Mouse (Mus musculus): ENCODE measurements around the gene Prnp.

Gene Prnp

GRCm38 (mm10) chr2:131907311-131907710 is 2.4 kb upstream of the Prnp start:
- no peak for DNase-seq

- peak; percentile 46 to 60 for DNase-seq
These were observed 1.3 kb upstream of the Prnp start for GRCm38 (mm10) chr2:131908351-131908861.

DNA sequence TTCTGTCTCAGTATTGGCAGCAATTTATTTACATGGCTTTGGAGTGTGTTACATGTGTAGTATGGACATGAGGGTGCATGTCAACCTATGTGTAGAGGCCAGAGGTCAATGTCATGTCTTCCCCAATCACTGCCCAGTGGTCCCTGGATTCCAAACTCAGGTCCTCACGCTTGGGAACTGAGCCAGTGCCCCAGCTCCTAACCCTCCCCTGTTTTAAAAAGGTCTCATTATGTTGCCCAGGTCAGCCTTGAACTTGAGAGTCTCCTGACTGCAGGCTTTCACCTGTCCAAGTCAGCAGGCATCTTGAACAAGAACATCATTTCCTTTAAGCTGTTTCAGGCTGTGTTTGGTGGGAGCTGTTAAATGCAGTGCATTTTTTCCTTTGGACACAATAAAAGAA is 822 bp upstream of the Prnp start:
- DNase-seq: peak in 1 of 2 experiments; percentile 12

DNA sequence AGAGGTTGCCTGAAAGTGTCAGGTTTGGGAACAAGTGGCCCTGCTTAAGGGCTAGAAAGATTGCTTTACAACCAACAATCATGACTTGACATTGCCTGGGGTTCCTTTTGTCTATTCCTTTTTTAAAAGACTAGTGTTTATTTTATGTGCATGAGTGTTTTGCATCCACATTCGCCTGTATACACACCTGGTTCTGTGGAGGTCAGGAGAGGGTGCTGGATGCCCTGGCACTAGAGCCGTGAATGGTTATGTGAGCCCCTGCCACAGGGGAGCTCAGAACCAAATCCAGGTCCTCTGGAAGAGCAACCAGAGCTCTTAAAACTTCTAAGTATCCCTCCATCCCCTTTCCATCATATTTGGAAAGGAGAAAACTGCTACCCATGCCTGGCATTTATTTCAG is 1.1 kb downstream of the Prnp start:
- no peak for DNase-seq

DNA sequence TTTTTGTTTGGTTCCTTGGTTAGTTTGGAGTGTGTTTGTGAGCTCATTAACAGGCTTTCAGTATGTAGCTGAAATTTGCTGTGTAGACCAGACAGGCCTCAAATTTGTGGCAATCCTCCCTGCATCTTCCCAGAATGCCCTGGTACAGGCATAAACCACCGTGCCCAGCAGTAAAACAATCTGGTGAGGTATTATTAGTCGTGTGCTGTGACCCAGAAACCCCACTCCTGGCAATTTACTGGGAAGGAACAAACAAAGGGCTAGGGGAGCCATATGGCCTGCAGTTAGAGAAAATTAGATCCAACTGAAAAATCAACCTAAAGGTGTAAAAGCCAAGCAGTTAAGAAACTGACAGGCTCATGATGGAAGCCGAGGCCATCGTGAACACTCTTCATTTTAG is 1.6 kb downstream of the Prnp start:
- DNase-seq: no peak

- DNase-seq: peak in 1 of 2 experiments; percentile 41
These were observed 3.0 kb downstream of the Prnp start for GRCm38 (mm10) chr2:131912526-131913258.

DNA sequence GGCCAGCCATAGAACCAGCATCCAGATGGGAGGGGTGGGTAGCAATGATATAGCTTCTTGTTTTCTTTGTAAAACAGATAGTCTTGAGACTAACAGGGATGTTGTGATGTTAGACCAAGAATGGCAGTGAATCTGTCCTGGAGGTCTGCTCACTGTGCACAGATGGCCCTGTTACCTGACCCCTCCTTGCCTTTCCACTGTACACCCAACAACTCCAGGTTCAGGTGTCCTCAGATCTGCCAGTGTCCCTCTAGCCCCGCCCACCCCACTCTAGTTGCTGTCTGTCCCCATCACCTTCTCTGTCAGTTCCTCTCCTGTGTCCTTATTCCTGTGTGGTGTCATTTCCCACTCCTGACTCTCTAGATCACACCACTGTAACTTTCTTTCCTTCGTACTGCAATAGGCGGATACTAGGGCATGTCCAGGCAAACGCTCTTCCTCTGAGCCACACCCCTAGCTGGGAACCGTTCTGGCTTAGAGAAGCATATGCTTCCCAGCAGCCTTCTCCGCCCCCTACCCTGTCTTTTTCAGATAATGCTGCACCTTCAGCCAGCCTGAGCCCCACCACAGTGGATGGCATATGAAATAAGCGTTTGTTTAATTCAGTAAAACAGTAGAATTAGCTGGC is 22.7 kb downstream of the Prnp start:
- no peak for DNase-seq

GRCm38 (mm10) chr2:131933013-131933412 is 23.3 kb downstream of the Prnp start:
- no peak for DNase-seq

GRCm38 (mm10) chr2:131933598-131933997 is 23.9 kb downstream of the Prnp start:
- no peak for DNase-seq

DNA sequence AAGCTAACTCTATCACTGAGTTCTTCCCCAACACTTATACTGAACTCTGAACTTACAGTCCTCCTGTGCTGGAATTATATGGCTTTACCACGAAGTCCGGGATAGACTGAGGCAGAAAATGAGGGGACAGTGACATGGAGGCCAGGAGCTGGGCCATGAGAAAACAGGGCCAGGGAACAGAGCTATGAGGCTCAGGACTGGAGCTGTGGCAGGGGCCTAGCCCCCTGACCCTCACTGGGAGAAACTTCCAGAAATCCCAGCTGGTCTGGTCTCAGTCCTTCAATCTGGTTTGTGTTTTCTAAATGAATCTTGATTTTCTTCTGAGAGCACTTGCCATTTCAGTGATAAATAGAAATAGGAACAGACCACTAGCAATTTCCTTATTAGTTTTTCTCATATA is 24.5 kb downstream of the Prnp start:
- DNase-seq: no peak

DNA sequence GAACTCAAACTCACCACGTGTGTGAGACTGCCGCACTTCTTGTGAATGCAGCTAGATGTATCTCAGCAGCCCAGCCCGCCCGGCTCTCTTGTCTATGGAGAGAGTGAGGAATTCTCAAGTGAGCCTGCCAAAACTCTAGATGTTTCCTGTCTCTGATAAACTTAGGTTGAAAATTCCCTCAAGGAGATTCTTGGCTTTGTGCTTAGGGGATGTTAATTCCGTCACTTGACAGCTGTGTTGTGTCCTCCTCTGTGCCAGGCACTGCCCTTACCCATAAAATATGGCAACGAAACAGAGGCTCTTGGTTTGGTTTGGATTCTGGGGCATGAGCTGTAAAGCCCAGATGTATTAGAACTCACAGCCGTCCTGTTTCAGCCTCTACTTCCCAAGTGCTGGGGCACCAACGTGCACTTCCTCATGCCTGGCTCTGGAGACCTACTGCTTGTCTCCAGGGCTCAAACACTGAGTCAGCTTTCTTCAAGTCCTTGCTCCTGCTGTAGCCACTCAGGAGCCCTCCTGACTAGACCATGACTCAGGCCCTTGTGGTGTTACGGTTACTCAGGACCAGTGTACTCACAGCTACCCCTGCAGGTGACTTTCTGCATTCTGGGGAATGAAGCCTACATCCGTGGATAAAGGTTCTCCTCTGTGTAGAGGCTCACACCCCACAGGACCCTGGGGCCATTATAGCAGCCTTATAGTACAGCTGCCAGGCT is 25.8 kb downstream of the Prnp start:
- peak; percentile 26 to 41 for DNase-seq

DNA sequence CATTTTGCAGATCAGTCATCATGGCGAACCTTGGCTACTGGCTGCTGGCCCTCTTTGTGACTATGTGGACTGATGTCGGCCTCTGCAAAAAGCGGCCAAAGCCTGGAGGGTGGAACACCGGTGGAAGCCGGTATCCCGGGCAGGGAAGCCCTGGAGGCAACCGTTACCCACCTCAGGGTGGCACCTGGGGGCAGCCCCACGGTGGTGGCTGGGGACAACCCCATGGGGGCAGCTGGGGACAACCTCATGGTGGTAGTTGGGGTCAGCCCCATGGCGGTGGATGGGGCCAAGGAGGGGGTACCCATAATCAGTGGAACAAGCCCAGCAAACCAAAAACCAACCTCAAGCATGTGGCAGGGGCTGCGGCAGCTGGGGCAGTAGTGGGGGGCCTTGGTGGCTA is 26.7 kb downstream of the Prnp start:
- no peak for DNase-seq

DNA sequence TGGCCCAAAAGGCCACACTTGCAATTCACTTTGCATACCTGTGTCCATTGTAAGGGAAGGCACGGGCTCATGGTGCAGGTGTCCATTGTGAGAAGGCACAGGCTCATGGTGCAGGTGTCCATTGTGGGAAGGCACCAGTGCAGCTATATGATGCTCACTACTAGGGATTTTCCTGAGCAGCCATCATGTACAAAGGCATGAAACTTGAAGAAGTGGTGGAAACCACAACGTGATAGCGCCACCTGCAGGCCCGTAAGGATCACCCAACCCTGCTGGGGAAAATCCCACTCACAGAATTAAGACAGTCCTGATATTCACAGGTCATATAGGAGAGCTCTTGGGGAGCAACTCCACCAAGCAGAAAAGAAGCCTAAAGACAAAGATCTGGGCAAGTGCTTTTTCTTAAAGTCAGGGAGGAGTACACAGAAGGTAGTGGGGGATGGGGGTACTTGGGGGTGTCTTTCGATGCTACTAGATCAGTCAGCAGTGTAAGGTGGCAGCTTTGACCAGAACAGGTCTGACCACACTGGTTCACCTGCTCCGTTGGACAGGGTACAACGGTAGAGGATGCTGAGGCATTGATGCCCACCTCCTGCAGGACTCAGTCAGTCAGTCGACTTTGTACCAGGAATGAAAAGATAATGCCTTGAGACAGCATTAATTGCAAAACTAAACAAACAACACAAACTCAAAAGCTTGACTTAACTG is 29.8 kb downstream of the Prnp start:
- peak; percentile 77 to 80 for DNase-seq

DNA sequence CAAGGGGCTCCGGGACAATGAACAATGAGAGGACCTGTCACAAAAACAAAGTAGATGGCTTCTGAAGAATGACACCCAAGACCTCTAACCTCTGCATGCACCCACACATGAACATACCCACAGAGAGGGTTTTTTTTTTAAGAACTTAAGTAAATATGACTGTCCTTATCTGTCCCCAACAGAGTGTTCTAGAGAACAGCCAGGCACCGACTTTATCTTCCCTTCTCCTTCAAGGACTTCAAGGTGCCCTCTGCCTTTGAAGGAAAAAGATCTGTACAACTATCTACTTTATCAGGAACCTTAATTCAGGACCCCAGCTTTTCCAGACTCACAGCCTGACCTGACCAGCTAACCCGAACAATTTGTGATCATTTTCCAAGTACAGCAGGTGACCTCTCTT is 30.8 kb downstream of the Prnp start:
- no peak for DNase-seq

DNA sequence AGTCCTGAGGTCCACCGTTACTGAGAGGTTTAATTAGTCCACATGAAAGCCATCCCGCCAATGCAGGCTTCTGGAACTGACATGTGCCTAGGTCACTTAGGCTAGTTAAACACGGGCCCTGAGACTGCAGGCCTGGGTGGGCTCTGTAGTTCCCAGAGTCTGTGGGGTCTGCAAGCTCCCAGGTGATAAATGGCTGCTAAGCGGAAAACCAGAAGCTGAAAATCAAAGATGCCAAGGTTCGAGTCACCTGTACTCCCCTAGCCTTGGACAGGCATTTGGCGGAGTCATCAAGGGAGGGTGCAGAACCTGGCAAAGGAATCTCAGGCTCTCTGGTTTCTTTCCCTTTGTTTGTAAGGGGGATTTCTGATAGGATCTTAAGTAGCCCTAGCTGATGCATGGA is 31.8 kb downstream of the Prnp start:
- no peak for DNase-seq

- DNase-seq: no peak
These were observed 34.6 kb downstream of the Prnp start for GRCm38 (mm10) chr2:131944370-131944769.

- DNase-seq: no peak
These were observed 35.5 kb downstream of the Prnp start for GRCm38 (mm10) chr2:131945225-131945624.

GRCm38 (mm10) chr2:131945765-131946164 is 36.0 kb downstream of the Prnp start:
- DNase-seq: no peak

DNA sequence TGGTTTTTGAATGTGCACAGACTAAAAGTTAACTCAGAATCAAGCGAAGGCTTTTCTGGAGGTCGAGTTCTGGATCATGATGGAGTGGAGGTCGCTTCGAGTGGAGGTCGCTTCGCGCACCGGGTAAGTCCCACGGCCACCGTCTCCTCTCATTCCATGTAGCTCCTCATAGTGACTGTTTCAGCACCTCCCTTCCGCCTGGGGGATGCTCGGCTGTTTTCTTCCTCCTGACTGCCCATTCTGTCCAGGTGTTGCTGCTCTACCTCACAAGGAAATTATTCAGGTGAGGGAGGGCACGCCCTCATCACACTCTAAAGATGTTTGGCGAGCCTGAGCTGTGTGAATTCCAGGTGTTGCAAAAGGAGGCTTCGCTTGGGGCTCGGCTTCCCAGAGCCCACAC is 36.6 kb downstream of the Prnp start:
- no peak for DNase-seq

DNA sequence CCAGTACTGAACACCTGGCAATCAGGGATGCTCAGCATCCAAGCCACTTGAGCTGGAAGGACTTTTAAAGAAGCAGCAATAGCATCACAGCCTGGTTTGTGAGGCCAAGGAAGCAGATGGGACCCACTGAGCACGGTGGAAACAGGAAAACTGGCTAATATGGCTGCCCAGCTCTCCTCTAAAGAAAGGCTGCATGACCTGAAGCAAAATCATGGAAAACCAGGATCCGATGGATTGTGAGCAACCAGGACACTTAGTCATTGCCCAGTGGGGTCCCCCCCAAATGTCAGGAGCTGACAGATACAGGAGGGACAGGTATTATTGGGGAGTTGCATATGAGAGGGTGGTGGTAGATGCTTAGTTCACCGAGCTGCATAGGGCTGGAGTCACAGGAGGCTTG is 38.4 kb downstream of the Prnp start:
- no peak for DNase-seq

DNA sequence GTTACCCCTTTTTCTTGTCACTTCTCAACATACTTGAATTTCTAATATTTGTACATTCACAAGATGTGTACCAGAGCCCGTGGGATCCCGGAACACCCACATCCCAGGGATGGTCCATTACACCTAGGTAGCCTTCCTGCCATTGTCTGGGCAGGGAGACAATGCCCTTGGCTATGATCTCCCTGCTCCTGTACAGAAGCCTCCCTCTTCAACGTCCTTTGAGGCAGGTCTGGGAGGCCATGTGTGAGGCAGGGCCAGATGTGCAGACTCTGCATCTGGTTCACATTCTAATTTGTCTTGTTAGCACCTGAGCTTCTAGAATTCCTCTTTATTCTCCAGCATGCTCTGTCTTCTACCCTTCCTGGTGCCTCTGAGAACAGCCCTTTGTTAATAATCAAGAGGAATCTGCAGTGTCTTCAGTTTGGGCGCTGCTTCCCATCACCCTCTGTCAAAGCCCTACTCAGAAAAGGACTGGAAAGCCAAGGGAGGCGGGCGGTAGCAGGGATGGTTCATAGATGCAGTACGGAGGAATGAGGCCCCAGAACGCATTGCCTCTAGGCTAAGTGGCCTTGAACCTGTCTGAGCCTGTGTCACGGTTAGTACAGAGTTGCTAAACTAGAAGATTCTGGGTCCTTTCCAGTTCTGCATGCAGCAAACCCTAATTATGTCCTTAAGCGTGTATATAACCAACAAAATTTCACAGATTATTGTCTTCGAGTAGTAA is 39.4 kb downstream of the Prnp start:
- no peak for DNase-seq

Data from kidney, postnatal 4 days (tissue).